Mouse (Mus musculus) cerebellum, adult 9-11 months (tissue): Measurements from ENCODE around the gene Ddx3x.
"Not testable (repeated sequence)": the region's sequence is repeated elsewhere in the genome, so short reads cannot be mapped to it uniquely, and the experiment has no call there.

Experiments
- DNase-seq: peaks from one replicate; pipeline ENCODE4 v3.0.0; 2022

The Ddx3x gene

DNA sequence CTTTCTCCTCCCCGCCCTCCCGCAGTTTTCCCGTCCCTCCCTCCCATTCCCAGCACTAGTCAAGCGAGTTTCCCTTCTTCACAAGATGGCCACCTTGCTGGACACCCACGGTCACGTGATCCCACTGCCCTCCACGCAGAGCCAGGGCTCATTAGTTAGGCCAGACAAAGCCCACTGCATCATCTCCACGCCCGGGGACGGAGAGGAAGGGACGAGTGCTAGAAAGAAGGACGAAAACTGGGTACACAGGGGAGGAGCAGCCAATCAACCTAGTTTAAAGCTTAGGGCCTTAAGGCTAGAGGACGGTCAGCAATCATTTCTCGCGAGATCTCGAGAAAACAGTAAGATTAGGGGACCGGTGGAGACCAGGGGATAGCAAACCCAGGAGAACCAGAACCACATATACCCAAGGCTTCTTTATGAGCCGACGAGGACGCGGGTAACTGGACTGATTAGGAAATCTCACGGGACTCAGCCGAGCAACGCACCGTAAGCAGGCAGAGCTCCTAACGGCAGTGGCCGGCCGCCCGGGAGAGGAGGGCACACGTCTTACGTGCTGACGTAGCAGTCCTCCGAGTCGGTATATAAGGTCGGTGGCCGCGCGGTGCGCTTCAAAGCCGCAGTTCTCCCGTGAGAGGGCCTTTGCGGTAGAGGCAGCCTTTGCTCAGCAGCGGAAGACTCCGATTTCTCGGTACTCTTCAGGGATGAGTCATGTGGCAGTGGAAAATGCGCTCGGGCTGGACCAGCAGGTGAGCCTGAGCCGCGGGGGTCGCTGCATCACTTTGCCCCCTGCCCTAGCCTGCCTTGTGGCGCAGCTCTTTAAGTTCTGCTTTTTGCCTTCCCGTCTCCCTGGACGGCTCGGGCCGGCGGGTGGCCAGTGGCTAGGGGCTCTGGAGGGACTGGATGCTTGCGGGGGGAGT lies at the start of gene Ddx3x:
Ddx3x (plus strand) TSS at position 562 of the 920 bp plus-strand sequence.
- DNase-seq = peak; percentile 92

GRCm38 (mm10) chrX:13231243-13231642 lies 49.5 kb upstream of the Ddx3x start:
- peak; percentile 34 for DNase-seq

DNA sequence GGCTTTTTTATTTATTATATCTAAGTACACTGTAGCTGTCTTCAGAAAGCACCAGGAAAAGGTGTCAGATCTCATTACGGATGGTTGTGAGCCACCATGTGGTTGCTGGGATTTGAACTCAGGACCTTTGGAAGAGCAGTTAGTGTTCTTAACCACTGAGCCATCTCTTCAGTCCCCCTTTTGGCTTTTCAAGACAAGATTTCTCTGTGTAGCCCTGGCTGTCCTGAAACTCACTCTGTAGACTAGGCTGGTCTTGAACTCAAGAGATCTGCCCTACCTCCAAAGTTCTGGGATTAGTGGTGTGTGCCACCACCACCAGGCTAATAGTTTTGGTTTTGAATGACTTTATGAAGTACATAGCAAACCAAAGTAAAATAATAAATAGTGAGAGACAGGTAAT lies 47.9 kb upstream of the Ddx3x start:
- not testable (repeated sequence) for DNase-seq

GRCm38 (mm10) chrX:13233631-13234030 lies 47.1 kb upstream of the Ddx3x start:
- DNase-seq = no peak

GRCm38 (mm10) chrX:13234709-13235108 lies 46.1 kb upstream of the Ddx3x start:
- no peak for DNase-seq

- DNase-seq = no peak
Measured at GRCm38 (mm10) chrX:13236100-13236568, 44.6 kb upstream of the Ddx3x start.

DNA sequence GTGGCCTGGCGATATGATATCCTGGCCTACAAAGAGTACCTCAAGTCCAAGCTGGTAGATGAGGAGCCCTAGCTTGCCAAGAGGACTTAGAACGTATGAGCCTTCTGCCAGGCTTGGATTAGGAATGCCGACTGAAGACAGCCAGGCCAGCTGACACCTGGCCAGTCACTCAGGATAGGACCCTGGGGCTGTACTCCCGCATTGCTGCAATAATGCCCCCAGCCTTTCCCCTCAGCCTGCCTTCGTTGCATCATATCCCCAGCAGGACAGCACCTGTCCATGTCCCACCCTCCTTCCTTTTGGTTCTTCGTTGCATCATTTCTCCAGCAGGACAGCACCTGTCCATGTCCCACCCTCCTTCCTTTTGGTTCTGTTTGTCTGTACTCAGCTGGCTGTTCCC lies 41.3 kb upstream of the Ddx3x start:
- no peak for DNase-seq

DNA sequence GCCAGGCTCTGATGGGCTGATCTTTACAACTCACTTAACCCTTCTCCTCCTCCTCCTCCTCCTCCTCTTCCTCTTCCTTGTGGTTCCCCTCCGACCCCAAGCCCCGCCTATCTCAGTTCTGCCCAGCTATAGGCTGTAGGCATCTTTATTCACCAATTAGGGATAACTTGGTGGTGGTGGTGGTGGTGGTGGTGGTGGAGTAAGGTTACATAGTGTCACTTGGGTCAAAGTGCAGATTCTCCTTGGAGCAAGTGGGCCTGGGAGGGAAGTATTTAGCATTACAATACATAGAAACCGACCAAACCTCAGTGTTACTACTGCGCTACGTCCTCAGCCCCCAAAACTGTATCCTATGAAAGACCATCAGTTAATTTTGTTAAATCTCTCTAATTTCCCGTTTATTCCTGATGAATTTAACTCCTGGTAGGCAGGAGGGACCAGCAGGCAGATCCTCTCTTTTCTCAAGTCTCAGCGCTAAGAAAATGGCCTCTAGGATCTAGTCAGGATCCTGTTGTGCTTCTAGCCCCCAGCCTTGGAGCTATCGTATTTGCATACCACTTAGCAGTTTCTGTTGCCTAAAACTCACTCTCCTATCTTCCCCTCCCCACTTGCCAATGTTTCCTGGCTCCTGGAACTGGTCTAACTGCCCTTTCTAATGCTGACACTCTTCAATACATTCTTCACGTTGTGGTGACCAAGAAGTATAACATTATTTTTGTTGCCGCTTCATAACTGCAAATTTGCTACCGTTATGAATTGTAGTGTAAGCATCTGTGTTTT lies 39.9 kb upstream of the Ddx3x start:
- DNase-seq = no peak

DNA sequence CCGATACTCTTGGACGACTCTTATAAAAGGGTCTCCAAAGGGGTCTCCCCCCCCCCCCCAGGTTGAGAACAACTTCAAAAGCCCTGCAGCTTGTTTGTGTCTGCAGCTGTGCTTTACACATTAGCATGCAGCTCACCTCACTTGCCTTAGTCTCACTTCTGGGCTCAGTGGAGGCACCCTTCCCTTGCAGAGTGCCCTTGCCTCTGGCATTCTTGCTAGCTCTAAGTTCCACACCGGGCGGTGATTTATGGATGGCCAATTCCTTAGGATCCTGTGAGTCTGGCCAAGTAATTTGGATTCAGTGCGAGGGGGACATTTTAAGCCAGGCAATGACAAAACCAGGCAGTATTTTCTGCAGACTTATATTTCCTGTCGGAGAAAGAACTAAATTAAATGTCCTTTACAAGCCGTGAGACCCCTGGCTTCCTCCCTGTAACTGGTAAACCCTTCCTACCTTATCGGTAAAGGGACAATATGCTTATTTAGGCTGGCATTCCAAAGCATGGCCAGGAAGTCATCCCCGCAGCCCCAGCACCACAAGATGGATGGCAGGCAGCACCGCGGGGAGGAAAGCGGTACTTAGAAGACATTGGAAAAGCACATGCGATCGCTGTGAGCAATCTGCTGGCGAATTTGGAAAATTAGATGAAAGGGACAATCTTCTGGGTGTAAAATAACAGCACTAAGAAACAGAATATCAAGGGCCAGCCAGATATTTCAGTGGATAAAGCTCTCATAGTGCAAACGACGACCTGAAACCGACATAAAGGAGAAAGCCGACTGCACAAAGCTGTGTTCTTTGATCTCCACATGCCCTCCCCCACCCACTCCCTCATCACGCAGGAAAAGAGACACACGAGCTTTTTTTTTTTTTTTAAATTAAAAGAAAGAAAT lies 39.1 kb upstream of the Ddx3x start:
- DNase-seq = peak; percentile 45

GRCm38 (mm10) chrX:13242320-13243096 lies 38.3 kb upstream of the Ddx3x start:
- DNase-seq = peak; percentile 91

DNA sequence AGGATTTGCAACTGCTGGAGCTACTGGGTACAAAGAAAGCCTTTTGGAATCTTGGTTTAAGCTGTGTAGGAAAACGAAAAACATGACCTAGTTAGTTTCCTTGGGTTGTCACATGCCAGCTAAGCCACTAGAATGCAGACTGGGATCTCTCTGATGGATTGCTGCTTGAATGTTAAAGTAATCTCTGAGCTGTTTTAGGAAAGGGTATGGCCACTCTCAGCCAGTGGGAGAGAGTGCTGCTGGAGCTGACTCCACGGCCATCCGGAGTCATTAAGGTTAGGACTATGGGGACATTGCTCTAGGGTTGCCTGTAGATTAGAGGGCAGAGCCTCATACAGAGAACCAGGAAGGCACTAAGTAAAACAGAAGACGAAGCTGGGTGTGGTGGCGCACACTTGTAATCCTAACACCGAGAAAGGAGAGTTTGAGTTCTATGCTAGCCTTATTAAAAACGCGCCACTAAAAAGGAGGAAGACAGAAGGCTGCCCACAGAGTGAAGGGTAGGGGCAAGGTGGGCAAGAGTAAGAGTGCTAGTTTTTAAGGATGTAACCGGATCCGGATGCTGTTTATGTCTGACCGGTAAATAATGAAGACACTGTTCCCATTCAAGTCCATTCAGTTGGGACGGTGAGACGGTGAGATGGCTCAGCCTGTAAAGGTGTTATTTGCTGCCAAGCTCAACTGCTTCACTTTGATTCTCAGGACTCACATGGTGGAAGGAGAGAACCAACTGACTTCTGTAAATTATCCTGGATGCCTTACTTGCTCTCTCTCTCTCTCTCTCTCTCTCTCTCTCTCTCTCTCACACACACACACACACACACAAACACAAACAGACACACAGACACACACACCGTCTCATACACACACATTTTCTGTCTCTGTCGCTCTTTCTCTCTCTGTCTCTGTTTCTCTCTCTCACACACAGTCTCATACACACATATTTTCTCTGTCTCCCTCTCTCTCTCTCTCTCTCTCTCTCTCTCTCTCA lies 37.3 kb upstream of the Ddx3x start:
- DNase-seq = peak; percentile 11

DNA sequence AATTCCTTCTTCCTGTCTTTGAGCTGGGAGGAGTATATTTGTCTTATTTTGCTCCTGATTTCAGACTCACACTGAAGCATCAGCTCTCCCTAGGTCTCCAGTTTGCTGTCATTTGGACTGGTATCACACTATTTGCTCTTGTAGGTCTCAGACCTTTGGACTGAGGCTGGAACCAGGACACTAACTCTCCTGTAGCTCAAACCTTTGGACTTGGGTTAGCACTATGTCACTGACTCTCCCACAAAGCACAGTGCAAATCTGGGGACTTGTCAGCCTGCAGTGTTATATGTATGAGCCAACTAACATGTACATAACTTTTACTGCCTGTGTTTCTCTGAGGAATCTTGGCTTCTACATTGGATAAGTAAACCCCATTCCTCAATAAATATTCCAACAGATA lies 36.2 kb upstream of the Ddx3x start:
- no peak for DNase-seq

- no peak for DNase-seq
Measured at GRCm38 (mm10) chrX:13245027-13245426, 35.7 kb upstream of the Ddx3x start.

DNA sequence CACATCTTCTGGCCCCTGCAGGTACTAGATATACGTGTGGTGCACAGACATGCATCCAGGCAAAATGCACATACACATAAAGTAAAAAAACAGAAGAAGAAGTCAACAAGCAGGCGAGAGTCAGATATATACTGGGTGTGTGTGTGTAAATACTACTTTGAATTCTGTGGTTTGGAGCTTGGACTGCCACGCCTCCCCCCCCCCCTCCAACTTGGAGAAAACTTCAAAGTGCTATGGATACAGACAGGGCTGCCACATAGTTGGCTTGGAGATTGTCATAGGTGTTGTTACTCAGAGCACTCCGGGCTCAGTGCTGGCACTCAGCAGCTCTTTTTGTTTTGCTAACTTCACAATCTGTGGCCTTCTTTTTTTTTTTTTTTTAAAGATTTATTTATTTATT lies 29.1 kb upstream of the Ddx3x start:
- DNase-seq = no peak

DNA sequence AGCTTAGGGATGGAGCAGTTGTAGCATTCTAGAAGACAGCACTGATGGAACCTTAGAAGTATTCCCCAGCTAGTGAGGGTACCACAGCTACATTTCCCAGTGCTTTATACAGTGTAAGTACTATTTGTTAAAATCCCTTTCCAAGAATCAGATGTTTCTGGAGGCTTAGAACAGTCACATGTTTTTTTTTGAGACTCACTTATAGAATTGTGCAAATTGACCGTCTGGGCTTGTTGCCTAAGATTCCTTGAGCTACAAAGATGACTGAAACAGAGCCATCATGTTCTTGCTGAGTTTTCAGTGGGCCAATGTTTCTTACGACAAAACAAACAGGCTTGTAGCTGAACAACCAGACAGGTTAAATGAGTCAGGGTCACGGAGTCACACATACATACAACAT lies 26.5 kb upstream of the Ddx3x start:
- no peak for DNase-seq

DNA sequence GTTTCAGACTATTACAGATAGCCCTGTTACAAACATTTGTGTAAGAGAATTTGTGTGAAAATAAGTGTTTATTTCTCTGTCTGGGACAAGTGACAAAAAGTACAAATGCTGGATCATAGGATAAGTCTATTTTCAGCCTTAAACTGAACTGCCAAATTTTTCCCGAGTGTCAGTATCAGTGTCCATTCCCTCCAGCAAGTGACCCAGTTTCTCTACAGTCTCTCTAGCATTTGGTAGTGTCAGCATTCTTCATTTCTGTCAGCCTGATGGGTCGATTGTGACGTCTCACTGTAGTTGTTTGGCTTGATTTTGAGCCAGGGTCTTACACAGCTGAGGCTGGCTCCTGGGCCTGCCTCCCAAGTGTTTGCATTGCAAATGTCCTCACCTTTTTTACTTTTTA lies 17.4 kb upstream of the Ddx3x start:
- DNase-seq = no peak

DNA sequence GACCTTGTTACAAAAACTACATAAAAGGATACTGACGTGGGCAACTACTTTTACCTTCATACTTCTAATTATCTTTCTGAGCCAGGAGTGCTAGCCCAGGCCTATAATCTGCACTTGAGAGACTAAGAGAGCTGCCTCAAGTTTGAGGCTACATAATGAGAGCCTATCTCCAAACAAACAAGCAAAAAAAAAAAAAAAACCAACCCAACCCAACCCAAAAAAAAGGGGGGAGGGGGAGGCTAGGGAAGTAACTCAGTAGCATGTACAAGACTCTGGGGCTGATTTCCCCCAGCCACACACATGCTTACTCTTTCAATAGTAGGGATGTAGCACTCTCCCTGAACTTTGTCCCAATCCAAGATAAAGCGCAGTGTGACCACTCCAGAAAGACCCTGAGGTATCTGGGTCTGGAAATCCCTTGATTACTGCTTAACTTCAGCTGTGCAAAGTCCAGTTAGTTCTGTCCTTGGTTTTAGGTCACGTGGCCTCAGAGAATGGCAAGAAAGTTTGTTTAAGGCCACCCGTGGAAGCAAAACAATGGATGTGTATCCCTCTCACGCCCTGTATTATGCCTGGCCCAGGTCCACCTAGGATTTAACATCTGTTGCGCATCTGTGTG lies 5.1 kb upstream of the Ddx3x start:
- DNase-seq = no peak

DNA sequence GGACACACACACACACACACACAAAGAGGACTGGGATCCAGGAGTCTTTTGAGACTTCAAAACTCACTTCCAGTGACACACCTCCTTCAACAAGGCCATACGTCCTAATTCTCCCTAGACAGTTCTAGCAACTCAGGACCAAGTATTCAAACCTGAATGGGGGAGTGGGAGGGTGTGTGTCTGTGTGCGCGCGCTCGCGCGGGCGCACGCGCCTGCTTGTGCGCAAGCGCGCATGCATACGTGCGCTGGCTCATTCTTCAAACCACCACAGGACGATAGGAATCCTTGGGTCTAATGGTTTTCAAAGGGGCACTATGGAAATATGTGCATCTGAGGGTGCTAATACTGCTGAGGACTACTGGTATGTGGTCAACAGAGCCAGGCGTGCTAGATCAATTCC lies 1.8 kb upstream of the Ddx3x start:
- no peak for DNase-seq

GRCm38 (mm10) chrX:13280037-13280408 lies 747 bp upstream of the Ddx3x start:
- DNase-seq = peak; percentile 77
